Mouse (Mus musculus) C2C12 (cell line): ENCODE measurements around the gene Nes.

ENCODE experiments used
- CEBPB ChIP-seq: IDR thresholded peaks from one replicate; pipeline ENCODE4 v1.6.1; 2011; ENCODE audit warnings: low read depth, mild to moderate bottlenecking, control low read depth, moderate library complexity
- CTCF ChIP-seq: IDR thresholded peaks from one replicate; pipeline ENCODE4 v1.5.1; 2011; ENCODE audit not compliant: control insufficient read depth, insufficient read depth, insufficient read length
- MAX ChIP-seq: IDR thresholded peaks from one replicate; pipeline ENCODE4 v1.6.1; 2011; ENCODE audit warnings: mild to moderate bottlenecking, control low read depth
- MYOD1 ChIP-seq: IDR thresholded peaks from one replicate; pipeline ENCODE4 v1.6.1; 2011; ENCODE audit warnings: low read depth; ENCODE audit not compliant: control insufficient read depth, insufficient read length
- MYOG ChIP-seq: IDR thresholded peaks from one replicate; pipeline ENCODE4 v1.6.1; 2011; ENCODE audit not compliant: control insufficient read depth, insufficient read length; ENCODE audit errors: extremely low read depth
- USF1 ChIP-seq: IDR thresholded peaks from one replicate; pipeline ENCODE4 v1.6.1; 2011; ENCODE audit warnings: low read depth, mild to moderate bottlenecking, control low read depth, moderate library complexity

DNA sequence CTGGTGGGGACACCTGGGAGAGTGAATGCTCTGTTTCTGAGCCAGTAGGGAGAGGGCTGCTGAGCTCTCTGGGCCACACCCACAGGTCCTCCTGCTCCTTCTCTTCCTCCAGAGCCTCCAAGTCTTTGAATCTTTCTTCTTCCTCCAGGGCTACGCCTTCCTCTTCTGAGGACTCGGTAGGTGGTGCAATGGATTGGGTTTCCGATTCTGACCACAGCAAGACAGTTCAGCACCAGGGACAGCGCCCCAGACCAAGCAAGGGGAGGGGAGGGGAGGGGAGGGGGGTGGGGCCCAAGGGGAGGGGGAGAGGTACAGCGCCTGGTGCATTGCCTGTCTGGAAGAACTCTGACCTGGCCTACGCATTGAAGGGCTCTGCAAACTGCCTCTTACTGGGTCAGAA, 22.6 kb downstream of the Nes start:
- TF ChIP-seq USF1 (no peak), CTCF (no peak), MAX (no peak), CEBPB (no peak), MYOD1 (no peak), MYOG (no peak)
